Mouse (Mus musculus) CH12.LX (cell line): Measurements from ENCODE around the gene Cdv3. TPM values are rescaled to one million over a fixed set of nuclear protein-coding genes. Genes with fewer than 3 reads are reported as not detected.

Experiments
- DNase-seq: peaks from one replicate; pipeline ENCODE4 v3.0.0-alpha.2; 2013; ENCODE audit errors: extremely low read depth
- H3K27ac ChIP-seq: 2 replicates; pipeline ENCODE4 v1.5.1; 2012; ENCODE audit warnings: low read depth, mild to moderate bottlenecking, control low read depth, moderate library complexity; ENCODE audit not compliant: insufficient read depth
- H3K27me3 ChIP-seq: replicated peaks from 2 replicates; pipeline ENCODE3; 2012; ENCODE audit warnings: inconsistent platforms
- H3K36me3 ChIP-seq, 2 experiments: replicated peaks in 1 of 2; 2 replicates each; pipeline versions ENCODE3 to v1.6.1; 2012; ENCODE audit warnings: inconsistent platforms in 1 of 2, low read length in 1 of 2, mild to moderate bottlenecking in 1 of 2, mixed read lengths in 1 of 2, moderate library complexity in 1 of 2; ENCODE audit not compliant: control insufficient read depth in 1 of 2, insufficient read depth in 1 of 2
- H3K4me1 ChIP-seq, 2 experiments: 2 replicates each; pipeline ENCODE4 v1.6.1; 2012; ENCODE audit warnings: inconsistent platforms in 1 of 2, moderate library complexity in 1 of 2; ENCODE audit not compliant: insufficient read depth in 2 of 2, control insufficient read depth in 1 of 2
- H3K4me2 ChIP-seq: 2 replicates; pipeline ENCODE4 v1.6.1; 2012; ENCODE audit warnings: low read depth, mild to moderate bottlenecking, control low read depth; ENCODE audit not compliant: poor library complexity, insufficient read depth, severe bottlenecking
- H3K4me3 ChIP-seq, 3 experiments: fragments of 150-350 bp in 1 of 3; sonication (generic) in 1 of 3; replicated peaks in 1 of 3; 2 replicates each; pipeline versions ENCODE3 to v1.5.1; 2011 to 2012; ENCODE audit warnings: low read depth in 2 of 3, low read length in 2 of 3, mild to moderate bottlenecking in 2 of 3, moderate library complexity in 2 of 3, control low read depth in 1 of 3, improper control_type of control experiment in 1 of 3, inconsistent platforms in 1 of 3, mixed read lengths in 1 of 3; ENCODE audit not compliant: poor library complexity in 1 of 3
- H3K79me2 ChIP-seq: replicated peaks from 2 replicates; pipeline ENCODE4 v1.6.1; 2012; ENCODE audit warnings: mild to moderate bottlenecking, moderate library complexity; ENCODE audit not compliant: control insufficient read depth, poor library complexity, insufficient read depth, severe bottlenecking; ENCODE audit errors: extremely low read depth
- H3K9ac ChIP-seq: 2 replicates; pipeline ENCODE4 v1.6.1; 2012; ENCODE audit warnings: low read depth, mild to moderate bottlenecking, control low read depth, moderate library complexity; ENCODE audit not compliant: insufficient read depth
- H3K9me3 ChIP-seq: replicated peaks from 2 replicates; pipeline ENCODE3; 2012; ENCODE audit warnings: low read length, inconsistent platforms, mixed read lengths
- BHLHE40 ChIP-seq: IDR thresholded peaks from 2 replicates; pipeline ENCODE4 v1.6.1; 2011; ENCODE audit warnings: mild to moderate bottlenecking, low read depth, low read length, improper control_type of control experiment
- CHD1 ChIP-seq: IDR thresholded peaks from 2 replicates; pipeline ENCODE4 v1.6.1; 2012; ENCODE audit warnings: low read depth, low read length, improper control_type of control experiment, inconsistent platforms
- E2F4 ChIP-seq: IDR thresholded peaks from 2 replicates; pipeline ENCODE4 v1.6.1; 2011; ENCODE audit warnings: low read depth, low read length, improper control_type of control experiment; ENCODE audit not compliant: insufficient replicate concordance
- ELF1 ChIP-seq: IDR thresholded peaks from 2 replicates; pipeline ENCODE4 v1.6.1; 2014; ENCODE audit warnings: low read depth, mild to moderate bottlenecking, inconsistent platforms, low read length, improper control_type of control experiment
- GABPA ChIP-seq: IDR thresholded peaks from 2 replicates; pipeline ENCODE4 v1.6.1; 2012; ENCODE audit warnings: low read depth, low read length, improper control_type of control experiment, inconsistent platforms; ENCODE audit not compliant: insufficient replicate concordance
- HCFC1 ChIP-seq: IDR thresholded peaks from 2 replicates; pipeline ENCODE4 v1.6.1; 2012; ENCODE audit warnings: low read depth, mild to moderate bottlenecking, inconsistent platforms, low read length, improper control_type of control experiment
- IRF4 ChIP-seq: IDR thresholded peaks from 2 replicates; pipeline ENCODE4 v1.6.1; 2014; ENCODE audit warnings: low read depth, mild to moderate bottlenecking, inconsistent platforms, low read length, improper control_type of control experiment
- JUND ChIP-seq: conservative IDR thresholded peaks from 2 replicates; pipeline ENCODE4 v1.6.1; 2011; ENCODE audit warnings: low read depth, low read length, improper control_type of control experiment
- KAT2A ChIP-seq: IDR thresholded peaks from 2 replicates; pipeline ENCODE4 v1.6.1; 2012; ENCODE audit warnings: low read length, improper control_type of control experiment, inconsistent platforms; ENCODE audit not compliant: insufficient replicate concordance
- MAFK ChIP-seq: IDR thresholded peaks from 2 replicates; pipeline ENCODE4 v1.6.1; 2011; ENCODE audit warnings: low read length, improper control_type of control experiment; ENCODE audit not compliant: insufficient replicate concordance
- MEF2A ChIP-seq: IDR thresholded peaks from 2 replicates; pipeline ENCODE4 v1.6.1; 2014; ENCODE audit warnings: low read depth, mild to moderate bottlenecking, inconsistent platforms, low read length, improper control_type of control experiment, borderline replicate concordance
- MXI1 ChIP-seq: IDR thresholded peaks from 2 replicates; pipeline ENCODE4 v1.6.1; 2011; ENCODE audit warnings: mild to moderate bottlenecking, low read depth, low read length, improper control_type of control experiment
- NELFE ChIP-seq: IDR thresholded peaks from 2 replicates; pipeline ENCODE4 v1.6.1; 2011; ENCODE audit warnings: low read depth, low read length, improper control_type of control experiment
- NRF1 ChIP-seq: IDR thresholded peaks from 2 replicates; pipeline ENCODE4 v1.6.1; 2014; ENCODE audit warnings: low read depth, mild to moderate bottlenecking, inconsistent platforms, low read length, improper control_type of control experiment, moderate library complexity
- POLR2A ChIP-seq: IDR thresholded peaks from 2 replicates; pipeline ENCODE4 v1.6.1; 2011; ENCODE audit warnings: low read depth, mild to moderate bottlenecking, improper control_type of control experiment, low read length
- POLR2AphosphoS2 ChIP-seq: IDR thresholded peaks from 2 replicates; pipeline ENCODE4 v1.6.1; 2011; ENCODE audit warnings: low read depth, low read length, improper control_type of control experiment
- RAD21 ChIP-seq: IDR thresholded peaks from 2 replicates; pipeline ENCODE4 v1.6.1; 2011; ENCODE audit warnings: low read depth, mild to moderate bottlenecking, low read length, improper control_type of control experiment, moderate library complexity
- SIN3A ChIP-seq: IDR thresholded peaks from 2 replicates; pipeline ENCODE4 v1.6.1; 2012; ENCODE audit warnings: low read length, improper control_type of control experiment, inconsistent platforms
- TBP ChIP-seq: conservative IDR thresholded peaks from 2 replicates; pipeline ENCODE4 v1.6.1; 2011; ENCODE audit warnings: low read depth, low read length, improper control_type of control experiment
- TCF12 ChIP-seq: IDR thresholded peaks from 2 replicates; pipeline ENCODE4 v1.6.1; 2014; ENCODE audit warnings: low read depth, mild to moderate bottlenecking, inconsistent platforms, low read length, improper control_type of control experiment
- UBTF ChIP-seq: IDR thresholded peaks from 2 replicates; pipeline ENCODE4 v1.6.1; 2012; ENCODE audit warnings: low read depth, mild to moderate bottlenecking, inconsistent platforms, low read length, improper control_type of control experiment, moderate library complexity
- USF1 ChIP-seq: IDR thresholded peaks from 2 replicates; pipeline ENCODE4 v1.6.1; 2014; ENCODE audit warnings: low read depth, mild to moderate bottlenecking, inconsistent platforms, low read length, improper control_type of control experiment
- ZMIZ1 ChIP-seq: IDR thresholded peaks from 2 replicates; pipeline ENCODE4 v1.6.1; 2012; ENCODE audit warnings: low read depth, mild to moderate bottlenecking, inconsistent platforms, low read length, improper control_type of control experiment
- ZNF384 ChIP-seq: IDR thresholded peaks from 2 replicates; pipeline ENCODE4 v1.6.1; 2012; ENCODE audit warnings: low read depth, low read length, improper control_type of control experiment, inconsistent platforms
- dilution Hi-C: fragments of 300-500 bp; cut with MboI; formaldehyde crosslinking; loops from 2 replicates; pipeline ENCODE4 v1.14.3; 2020; ENCODE audit warnings: low sequenced_read_pairs; ENCODE audit not compliant: extremely low pct_unique_long_range_greater_than_20kb, extremely low pct_ligation_motif_present
- in situ Hi-C: fragments of 300-500 bp; cut with MboI; formaldehyde crosslinking; loops from 3 replicates; pipeline ENCODE4 v1.14.3; 2019; ENCODE audit warnings: low sequenced_read_pairs, low pct_ligation_motif_present, low pct_unique_long_range_greater_than_20kb, mixed read lengths
- polyA plus RNA-seq: library from polyadenylated mRNA; unstranded; fragments of >175 nt; gene quantifications from 2 replicates; pipeline ENCODE4 v1.2.1, GENCODE M21; 2012; ENCODE audit warnings: low read depth; ENCODE audit not compliant: insufficient read length
- total RNA-seq, 2 experiments: library from RNA; depleted of rRNA; stranded (reverse); fragments of 300-350 nt in 1 of 2; fragments of >200 nt in 1 of 2; gene quantifications; 2 replicates each; pipeline ENCODE4 v1.2.3; 2012 to 2014

The Cdv3 gene
- total and polyA plus RNA-seq, 3 experiments, result 189 to 341 (median 281) TPM

- H3K36me3 ChIP-seq, result peaks cover 10 to 57% of the 10 kb centered on the region in 2 experiments
- in situ Hi-C loops (loop anchor here (5.0 kb wide), 1 partner anchor 83 kb away; no protein-coding TSS in a partner anchor), dilution Hi-C loops (no loop called here)
- H3K27me3 ChIP-seq, result no peaks in the 10 kb centered on the region
- H3K4me3 ChIP-seq, result peak overlapping the region; percentile 51 to 80 (median 73)
- H3K9ac ChIP-seq, result peak overlapping the region; percentile 70
- TF ChIP-seq E2F4, result 0 out of 2 replicates have a peak, but pooled peaks have one; percentile 24
- 0 out of 2 replicates have a peak, but pooled peaks have one; percentile 6 for TF ChIP-seq KAT2A
- TF ChIP-seq GABPA, result no peak
- TF ChIP-seq BHLHE40, result peak; percentile 36; the same call in 1 of the 2 replicates
- 0 out of 2 replicates have a peak, but pooled peaks have one; percentile 5 for TF ChIP-seq POLR2AphosphoS2
- peak; percentile 5; the same call in 1 of the 2 replicates for TF ChIP-seq ZNF384
- no peak for TF ChIP-seq MAFK
- peak; percentile 81; the same call in 1 of the 2 replicates for TF ChIP-seq CHD1
- TF ChIP-seq MXI1, result peak; percentile 76; the same call in 1 of the 2 replicates
- no peak for TF ChIP-seq ELF1
- TF ChIP-seq UBTF, result 0 out of 2 replicates have a peak, but pooled peaks have one; percentile 44
- no peak for TF ChIP-seq JUND
- TF ChIP-seq SIN3A, result peak; percentile 77
- H3K27ac ChIP-seq, result peak overlapping the region; percentile 66
- peak; percentile 73 for DNase-seq
- peaks cover 0 to 26% of the 10 kb centered on the region in 2 experiments; a peak in 2 of 4 replicates for H3K4me1 ChIP-seq
- peaks cover 33% of the 10 kb centered on the region for H3K79me2 ChIP-seq
- peak overlapping the region; percentile 57 for H3K4me2 ChIP-seq
- no peaks in the 10 kb centered on the region for H3K9me3 ChIP-seq
These were observed 60.2 kb downstream of the Cdv3 start for GRCm38 (mm10) chr9:103305332-103306041.

- Histone ChIP-seq H3K9me3 (no peaks in the 10 kb centered on the region), H3K9ac (peak within 1 kb of the TSS; percentile 73), H3K4me2 (peak within 1 kb of the TSS; percentile 57), H3K27me3 (no peaks in the 10 kb centered on the region), H3K27ac (peak within 1 kb of the TSS; percentile 66), H3K79me2 (peaks cover 33% of the 10 kb centered on the region), H3K36me3 (peaks cover 10 to 53% of the 10 kb centered on the region in 2 experiments), H3K4me3 (peak within 1 kb of the TSS; percentile 55 to 80 (median 73)), H3K4me1 (peaks cover 0 to 26% of the 10 kb centered on the region in 2 experiments; a peak in 2 of 4 replicates)
- TF ChIP-seq UBTF (no peak), TBP (peak; percentile 68; the same call in 1 of the 2 replicates), NRF1 (0 out of 2 replicates have a peak, but pooled peaks have one; percentile 32), ELF1 (peak; percentile 98), IRF4 (peak; percentile 63; the same call in 1 of the 2 replicates), POLR2A (peak; percentile 99), HCFC1 (peak; percentile 84), NELFE (peak; percentile 99), MEF2A (no peak), TCF12 (peak; percentile 92), KAT2A (peak; percentile 80; the same call in 1 of the 2 replicates), RAD21 (no peak), SIN3A (peak; percentile 45), USF1 (no peak), BHLHE40 (0 out of 2 replicates have a peak, but pooled peaks have one; percentile 66), POLR2AphosphoS2 (peak; percentile 89; the same call in 1 of the 2 replicates), E2F4 (peak; percentile 96), ZMIZ1 (peak; percentile 89)
- in situ Hi-C loops, result loop anchor here (5.0 kb wide), 1 partner anchor 83 kb away; no protein-coding TSS in a partner anchor
- dilution Hi-C loops, result no loop called here
- peak; percentile 94 for DNase-seq
These were observed 60.7 kb downstream of the Cdv3 start, which contains the start of the genes 1300017J02Rik and Topbp1 for GRCm38 (mm10) chr9:103304927-103305326. Gene 1300017J02Rik, minus strand, starts transcription at chr9:103305082. Gene Topbp1, plus strand, starts transcription at chr9:103305215.
